Mouse (Mus musculus): ENCODE results near the gene Gm13288.
"Not testable (repeated sequence)": the region's sequence is repeated elsewhere in the genome, so short reads cannot be mapped to it uniquely, and the experiment has no call there.

Gm13288 gene

GRCm38 (mm10) chr4:88802954-88803353, 2.4 kb upstream of the Gm13288 start, which contains the start of gene Gm13287:
Gm13287 (plus strand) TSS chr4:88803254.
- DNase-seq, result not testable (repeated sequence)

DNA sequence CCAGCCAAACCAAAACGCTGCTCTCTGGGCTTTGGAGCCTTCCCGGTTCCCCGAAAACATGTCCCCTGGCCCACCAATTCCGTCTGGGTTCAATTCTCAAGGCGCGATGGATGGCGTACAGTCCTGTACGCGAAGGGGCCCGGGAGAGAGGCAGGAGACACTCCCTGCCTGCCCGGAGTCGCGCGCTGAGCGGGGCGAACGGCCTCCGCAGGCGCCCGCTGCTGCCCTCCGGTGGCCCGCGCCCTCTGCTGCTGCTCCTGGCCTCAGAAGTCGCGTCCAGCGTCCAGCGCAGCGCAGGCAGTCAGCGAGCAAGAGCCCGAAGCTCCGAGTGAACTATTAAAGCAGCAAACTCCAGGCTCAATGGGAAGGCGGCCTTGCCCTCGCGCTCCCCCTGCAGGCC, 430 bp downstream of the Gm13288 start:
- peak in 1 of 2 experiments; percentile 16 for DNase-seq

- no peak for DNase-seq
These were observed 10.6 kb downstream of the Gm13288 start, which contains the start of gene Ifna7 for GRCm38 (mm10) chr4:88815928-88816327. Ifna7 (plus strand) TSS chr4:88816228.

DNA sequence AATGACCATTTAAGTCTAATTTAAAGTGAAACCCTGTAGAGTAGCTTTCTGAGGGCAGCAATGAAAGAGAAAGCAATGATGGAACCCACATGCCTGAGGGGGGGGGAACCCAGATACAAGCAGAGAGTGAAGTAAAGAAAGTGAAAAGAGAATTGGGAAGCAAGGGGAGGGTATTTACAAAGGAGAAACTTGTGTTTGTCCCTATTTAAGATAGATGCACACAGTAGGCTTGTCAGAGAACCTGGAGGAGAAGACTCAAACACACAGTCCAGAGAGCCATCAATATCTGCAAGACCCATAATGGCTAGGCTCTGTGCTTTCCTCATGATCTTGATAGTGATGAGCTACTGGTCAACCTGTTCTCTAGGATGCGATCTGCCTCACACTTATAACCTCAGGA, 14.3 kb downstream of the Gm13288 start, which contains the start of gene Ifna11:
Gene Ifna11 (plus strand): TSS at position 301 of the 400 bp plus-strand sequence.
- DNase-seq, result no peak

GRCm38 (mm10) chr4:88822995-88823394, 17.7 kb downstream of the Gm13288 start:
- peak in 1 of 2 experiments; percentile 21 for DNase-seq

DNA sequence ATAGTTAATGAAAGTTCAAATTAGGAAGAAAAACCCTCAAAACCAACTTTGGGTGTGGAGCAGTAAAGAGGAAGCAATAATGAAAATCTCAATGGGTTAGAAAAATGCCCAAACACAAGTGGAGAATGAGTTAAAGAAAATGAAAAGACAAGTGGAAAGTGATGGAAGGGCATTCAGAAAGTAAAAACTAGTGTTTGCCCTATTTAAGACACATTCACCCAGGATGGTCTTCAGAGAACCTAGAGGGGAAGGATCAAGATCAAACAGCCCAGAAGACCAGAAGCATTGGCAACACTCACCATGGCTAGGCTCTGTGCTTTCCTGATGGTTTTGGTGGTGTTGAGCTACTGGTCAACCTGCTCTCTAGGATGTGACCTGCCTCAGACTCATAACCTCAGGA, 21.8 kb downstream of the Gm13288 start, which contains the start of gene Ifna6:
Gene Ifna6 (plus strand): TSS at position 301 of the 400 bp plus-strand sequence.
- DNase-seq, result not testable (repeated sequence)

GRCm38 (mm10) chr4:88830523-88830922, 25.2 kb downstream of the Gm13288 start:
- peak in 1 of 2 experiments; percentile 41 for DNase-seq

DNA sequence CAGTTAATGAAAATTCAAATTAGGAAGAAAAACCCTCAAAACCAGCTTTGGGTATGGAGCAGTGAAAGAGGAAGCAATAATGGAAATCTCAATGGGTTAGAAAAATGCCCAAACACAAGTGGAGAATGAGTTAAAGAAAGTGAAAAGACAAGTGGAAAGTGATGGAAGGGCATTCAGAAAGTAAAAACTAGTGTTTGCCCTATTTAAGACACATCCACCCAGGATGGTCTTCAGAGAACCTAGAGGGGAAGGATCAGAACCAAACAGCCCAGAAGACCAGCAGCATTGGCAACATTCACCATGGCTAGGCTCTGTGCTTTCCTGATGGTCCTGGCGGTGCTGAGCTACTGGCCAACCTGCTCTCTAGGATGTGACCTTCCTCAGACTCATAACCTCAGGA, 29.9 kb downstream of the Gm13288 start, which contains the start of gene Ifna5:
Gene Ifna5 (plus strand): TSS at position 301 of the 400 bp plus-strand sequence.
- not testable (repeated sequence) for DNase-seq

GRCm38 (mm10) chr4:88838828-88839227, 33.5 kb downstream of the Gm13288 start:
- peak in 1 of 2 experiments; percentile 22 for DNase-seq

DNA sequence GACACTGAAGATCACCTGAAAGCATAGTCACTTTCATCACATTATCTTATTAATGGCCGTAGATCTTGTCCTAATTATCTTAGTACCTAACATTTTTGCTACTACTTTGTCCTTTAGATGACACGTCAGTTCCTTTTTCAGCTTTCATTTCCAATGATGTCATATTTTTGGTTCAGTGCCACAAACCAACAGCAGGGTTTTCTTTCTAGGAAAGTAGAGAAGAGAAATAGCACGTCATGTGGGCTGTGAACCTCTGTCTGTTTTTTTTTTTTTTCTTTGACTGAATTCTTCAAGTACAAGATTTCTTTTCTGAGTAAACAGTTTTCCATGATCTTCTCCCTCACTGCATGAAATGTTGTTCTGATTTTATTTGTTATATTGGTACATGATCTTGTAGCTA, 34.7 kb downstream of the Gm13288 start:
- DNase-seq, result no peak

GRCm38 (mm10) chr4:88841438-88841911, 36.1 kb downstream of the Gm13288 start, which contains the start of gene Ifna4:
Ifna4 (plus strand) TSS chr4:88841861.
- no peak for DNase-seq

GRCm38 (mm10) chr4:88845334-88845733, 40.0 kb downstream of the Gm13288 start:
- no peak for DNase-seq

GRCm38 (mm10) chr4:88849698-88850097, 44.4 kb downstream of the Gm13288 start, which contains the start of gene Ifna1:
Ifna1 (plus strand) TSS chr4:88850087.
- DNase-seq, result no peak

DNA sequence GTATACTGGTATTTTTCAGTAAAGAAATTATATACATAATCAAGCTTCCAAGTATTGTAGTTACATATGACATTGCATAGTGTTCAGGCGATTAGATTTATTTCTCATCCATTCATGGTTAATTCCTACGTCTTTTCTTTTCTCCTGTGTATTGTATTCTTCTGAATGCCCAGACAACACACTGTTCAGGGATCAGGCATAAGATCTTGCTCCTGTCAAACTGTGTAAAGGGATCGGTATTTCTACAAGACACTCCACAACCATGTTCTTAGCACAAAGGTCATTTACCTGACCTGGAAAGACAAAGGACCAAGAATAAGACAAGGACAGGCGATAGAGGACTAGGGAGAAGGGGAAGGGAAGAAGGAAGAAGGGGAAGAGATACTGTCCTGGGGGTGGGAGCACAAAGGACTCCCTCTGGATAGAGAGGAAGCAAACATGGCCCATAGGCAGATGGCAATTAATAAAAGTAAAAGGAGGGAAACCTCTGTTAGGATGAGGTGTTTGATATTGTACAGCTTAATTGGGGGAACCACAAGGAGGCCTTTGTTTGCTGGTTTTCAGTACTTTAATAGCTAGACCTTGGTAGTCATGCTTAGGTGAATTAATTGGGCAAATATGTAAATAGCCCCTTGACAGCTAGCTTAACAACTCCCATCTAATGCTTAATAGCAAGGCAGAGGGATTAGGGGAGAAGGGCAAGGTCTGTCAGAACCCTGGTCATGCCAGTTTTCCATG, 45.9 kb downstream of the Gm13288 start:
- no peak for DNase-seq

Data from spleen, adult 18-20 months (tissue).